Mouse (Mus musculus): ENCODE data around the gene Alk.

DNA sequence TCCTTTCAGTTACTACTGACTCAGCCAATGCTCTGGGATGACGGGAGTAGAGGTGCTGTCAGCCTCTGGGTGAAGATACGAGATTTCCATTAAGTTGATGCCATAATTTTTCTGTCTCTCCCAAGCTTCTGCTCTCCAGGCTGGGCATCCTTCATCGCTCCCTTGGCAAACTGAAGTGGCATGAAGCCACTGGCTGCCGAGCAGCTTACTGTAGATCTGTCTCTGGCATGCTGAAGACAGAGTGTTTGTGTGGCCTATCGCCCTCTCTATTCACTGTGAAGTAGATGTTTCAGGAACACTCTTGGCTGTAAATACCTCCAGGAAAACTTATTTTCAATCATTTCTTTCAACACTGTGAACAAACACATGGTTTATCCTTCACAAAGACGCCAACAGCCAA is 93.7 kb downstream of the Alk start:
- TF ChIP-seq CTCF (IDR thresholded peaks at IDR 0.05; ENCODE audit: borderline replicate concordance, control insufficient read depth, extremely low read depth, insufficient read depth, low read length, poor library complexity) (no peak), POLR2A (IDR thresholded peaks at IDR 0.05; ENCODE audit: control insufficient read depth, extremely low read depth, insufficient read depth, low read length, poor library complexity) (no peak)

Measured in thymus, adult 2 months (tissue).